Mouse (Mus musculus): ENCODE measurements at regions not wholly inside any gene's neighbourhood (a gene's known extent, or its start where the extent isn't known, plus 50 kb on each side); places are given as distances from the start of the nearest gene placed in this dataset.

GRCm38 (mm10) chr16:5578333-5578732 lies 306.8 kb upstream of the Rbfox1 start:
- Histone ChIP-seq H3K4me3 (ENCODE audit: control insufficient read depth in 1 of 2, insufficient read depth in 1 of 2, low read depth in 2 of 2, low read length in 2 of 2) (no peak overlapping the region), H3K79me2 (ENCODE audit: control insufficient read depth, insufficient read depth, low read length, poor library complexity) (no peaks in the 10 kb centered on the region), H3K27me3 (ENCODE audit: control insufficient read depth in 1 of 2, insufficient read depth in 2 of 2, low read length in 2 of 2) (no peaks in the 10 kb centered on the region), H3K9me3 (replicated peaks; ENCODE audit: insufficient read depth, low read length) (no peaks in the 10 kb centered on the region), H3K36me3 (ENCODE audit: control insufficient read depth in 1 of 2, insufficient read depth in 2 of 2, low read length in 2 of 2) (no peaks in the 10 kb centered on the region), H3K9ac (ENCODE audit: control insufficient read depth, low read depth, low read length, poor library complexity, severe bottlenecking) (no peak overlapping the region), H3K27ac (ENCODE audit: control insufficient read depth, low read depth, low read length) (no peak overlapping the region), H3K4me1 (ENCODE audit: control insufficient read depth in 1 of 2, insufficient read depth in 2 of 2, low read length in 2 of 2) (no peaks in the 10 kb centered on the region)
- no peak for TF ChIP-seq EP300 (IDR thresholded peaks at IDR 0.05; ENCODE audit: low read depth in 1 of 2, low read length in 2 of 2)
- no peak for TF ChIP-seq SIN3A (IDR thresholded peaks at IDR 0.05; ENCODE audit: low read length)
- TF ChIP-seq TAL1 (IDR thresholded peaks at IDR 0.05; ENCODE audit: low read length), result no peak
- TF ChIP-seq ELF1 (IDR thresholded peaks at IDR 0.05; ENCODE audit: low read depth, low read length), result no peak
- TF ChIP-seq USF2 (IDR thresholded peaks at IDR 0.05; ENCODE audit: borderline replicate concordance in 1 of 2, insufficient read depth in 1 of 2, low read depth in 1 of 2, low read length in 2 of 2), result no peak
- TF ChIP-seq NRF1 (IDR thresholded peaks at IDR 0.05; ENCODE audit: insufficient read depth, low read depth, low read length, poor library complexity, severe bottlenecking), result no peak
- TF ChIP-seq NELFE (IDR thresholded peaks at IDR 0.05; ENCODE audit: low read depth, low read length), result no peak
- TF ChIP-seq POLR2AphosphoS5 (IDR thresholded peaks at IDR 0.05; ENCODE audit: borderline replicate concordance, low read depth, low read length), result no peak
- no peak for TF ChIP-seq USF1 (IDR thresholded peaks at IDR 0.05; ENCODE audit: low read depth, low read length)
- no peak for TF ChIP-seq E2F4 (IDR thresholded peaks at IDR 0.05; ENCODE audit: borderline replicate concordance, low read depth, low read length)
- TF ChIP-seq GABPA (IDR thresholded peaks at IDR 0.05; ENCODE audit: low read depth, low read length), result no peak
- no peak for TF ChIP-seq RAD21 (IDR thresholded peaks at IDR 0.05; ENCODE audit: low read depth, low read length)
- no peak for TF ChIP-seq MAFK (IDR thresholded peaks at IDR 0.05; ENCODE audit: borderline replicate concordance, low read depth, low read length)
- TF ChIP-seq ZMIZ1 (IDR thresholded peaks at IDR 0.05; ENCODE audit: low read depth, low read length), result no peak
- no peak for TF ChIP-seq CHD1 (IDR thresholded peaks at IDR 0.05; ENCODE audit: low read depth, low read length)
- no peak for TF ChIP-seq CTCF (IDR thresholded peaks at IDR 0.05 in 2 of 3, conservative IDR thresholded peaks at IDR 0.05 in 1 of 3; ENCODE audit: control insufficient read depth in 1 of 3, insufficient read depth in 1 of 3, low read depth in 2 of 3, low read length in 3 of 3, poor library complexity in 1 of 3, severe bottlenecking in 1 of 3)
- no peak for TF ChIP-seq RCOR1 (IDR thresholded peaks at IDR 0.05; ENCODE audit: low read depth, low read length)
- TF ChIP-seq UBTF (IDR thresholded peaks at IDR 0.05; ENCODE audit: borderline replicate concordance, insufficient read depth, low read depth, low read length), result no peak
- no peak for DNase-seq (ENCODE audit: low read depth, low spot score)

DNA sequence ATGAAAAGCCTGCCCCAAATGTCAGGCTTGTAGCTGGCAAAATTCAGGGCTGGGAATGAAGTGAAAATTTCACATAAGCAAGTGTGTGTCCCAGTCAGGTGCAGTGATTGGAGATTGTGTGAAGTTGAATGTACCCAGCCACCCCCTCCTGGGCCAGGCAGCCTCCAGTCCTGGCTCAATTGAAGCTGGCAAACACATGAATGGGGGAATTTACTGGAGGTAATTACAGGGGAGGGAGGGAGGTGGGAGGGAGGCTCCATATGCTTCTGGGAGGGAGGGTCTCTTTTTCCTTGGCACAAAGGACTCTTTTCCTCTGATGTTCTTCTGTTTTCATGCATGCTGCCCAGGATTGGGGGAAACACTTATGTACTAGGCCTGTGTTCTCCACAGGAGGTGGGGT lies 312.4 kb upstream of the Rbfox1 start:
- H3K27ac ChIP-seq (ENCODE audit: control insufficient read depth, low read depth, low read length), result no peak overlapping the region
- H3K36me3 ChIP-seq (ENCODE audit: control insufficient read depth in 1 of 2, insufficient read depth in 2 of 2, low read length in 2 of 2), result no peaks in the 10 kb centered on the region
- no peak overlapping the region for H3K4me3 ChIP-seq (ENCODE audit: control insufficient read depth in 1 of 2, insufficient read depth in 1 of 2, low read depth in 2 of 2, low read length in 2 of 2)
- H3K27me3 ChIP-seq (ENCODE audit: control insufficient read depth in 1 of 2, insufficient read depth in 2 of 2, low read length in 2 of 2), result no peaks in the 10 kb centered on the region
- DNase-seq (ENCODE audit: low read depth, low spot score), result no peak
- H3K9me3 ChIP-seq (replicated peaks; ENCODE audit: insufficient read depth, low read length), result no peaks in the 10 kb centered on the region
- no peak overlapping the region for H3K9ac ChIP-seq (ENCODE audit: control insufficient read depth, low read depth, low read length, poor library complexity, severe bottlenecking)
- H3K4me1 ChIP-seq (ENCODE audit: control insufficient read depth in 1 of 2, insufficient read depth in 2 of 2, low read length in 2 of 2), result no peaks in the 10 kb centered on the region
- H3K79me2 ChIP-seq (ENCODE audit: control insufficient read depth, insufficient read depth, low read length, poor library complexity), result no peaks in the 10 kb centered on the region
- no peak for TF ChIP-seq ZKSCAN1 (IDR thresholded peaks at IDR 0.05; ENCODE audit: low read depth, low read length)
- no peak for TF ChIP-seq POLR2AphosphoS2 (IDR thresholded peaks at IDR 0.05; ENCODE audit: low read length)
- no peak for TF ChIP-seq CTCF (IDR thresholded peaks at IDR 0.05 in 2 of 3, conservative IDR thresholded peaks at IDR 0.05 in 1 of 3; ENCODE audit: control insufficient read depth in 1 of 3, insufficient read depth in 1 of 3, low read depth in 2 of 3, low read length in 3 of 3, poor library complexity in 1 of 3, severe bottlenecking in 1 of 3)
